Mouse (Mus musculus): ENCODE results near the gene Spon1. TPM values are rescaled to one million over a fixed set of nuclear protein-coding genes. Genes with fewer than 3 reads are reported as not detected.

Spon1 gene
- polyA plus RNA-seq, 1 experiment from 2014 or later, result 47.0 TPM

GRCm38 (mm10) chr7:113797134-113797533 lies 31.3 kb downstream of the Spon1 start:
- Histone ChIP-seq H3K36me3 (ENCODE audit: control insufficient read depth, insufficient read depth, low read length) (no peaks in the 10 kb centered on the region), H3K4me1 (ENCODE audit: control insufficient read depth, insufficient read depth, low read length) (no peaks in the 10 kb centered on the region), H3K4me3 (ENCODE audit: low read depth, low read length) (no peak overlapping the region), H3K9me3 (replicated peaks; ENCODE audit: control insufficient read depth, low read length, poor library complexity, severe bottlenecking) (no peaks in the 10 kb centered on the region), H3K4me2 (ENCODE audit: low read length) (no peak overlapping the region), H3K27me3 (ENCODE audit: control insufficient read depth, insufficient read depth, low read depth, low read length) (no peaks in the 10 kb centered on the region), H3K27ac (ENCODE audit: low read length) (no peak overlapping the region), H3K9ac (ENCODE audit: low read depth, low read length) (no peak overlapping the region)
- no peak for ATAC-seq
- WGBS, result 90% methylated on average over 4 of the region's 4 CpGs

DNA sequence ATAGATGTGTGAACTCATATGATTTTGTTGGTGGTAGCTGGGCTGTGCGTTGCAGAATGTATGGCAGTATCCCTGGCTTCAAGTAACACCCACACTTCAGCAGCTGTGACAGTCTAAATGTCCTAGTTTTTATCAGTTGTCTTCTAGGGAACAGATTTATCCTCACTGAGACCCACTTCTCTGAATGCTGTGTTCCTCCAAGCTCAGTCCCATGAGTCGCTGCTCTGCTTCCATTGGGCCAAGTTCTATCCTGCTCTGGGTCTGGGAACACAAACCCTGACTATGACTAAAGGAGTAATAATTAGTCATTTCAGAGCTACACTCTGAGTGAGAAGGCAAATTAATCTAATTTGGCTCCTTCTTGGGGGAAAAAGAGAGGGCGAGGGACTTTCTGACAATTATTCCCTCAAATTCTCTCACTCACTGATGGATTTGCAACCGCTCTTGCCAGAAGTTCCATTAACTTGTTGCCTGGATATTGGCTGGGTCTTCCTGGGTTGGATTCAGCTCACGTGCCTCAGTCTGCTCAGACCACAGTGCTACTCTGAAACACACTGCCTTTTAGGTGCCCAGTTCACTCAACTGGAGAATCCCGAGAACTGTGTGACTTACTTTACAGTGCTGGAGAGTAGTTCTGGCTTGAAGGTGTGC lies 32.9 kb downstream of the Spon1 start:
- Histone ChIP-seq H3K9ac (ENCODE audit: low read depth, low read length) (no peak overlapping the region), H3K4me2 (ENCODE audit: low read length) (no peak overlapping the region), H3K27ac (ENCODE audit: low read length) (no peak overlapping the region), H3K4me1 (ENCODE audit: control insufficient read depth, insufficient read depth, low read length) (no peaks in the 10 kb centered on the region), H3K9me3 (replicated peaks; ENCODE audit: control insufficient read depth, low read length, poor library complexity, severe bottlenecking) (no peaks in the 10 kb centered on the region), H3K27me3 (ENCODE audit: control insufficient read depth, insufficient read depth, low read depth, low read length) (no peaks in the 10 kb centered on the region), H3K4me3 (ENCODE audit: low read depth, low read length) (no peak overlapping the region), H3K36me3 (ENCODE audit: control insufficient read depth, insufficient read depth, low read length) (no peaks in the 10 kb centered on the region)
- no peak for ATAC-seq
- 89% methylated on average over 6 of the region's 6 CpGs for WGBS

DNA sequence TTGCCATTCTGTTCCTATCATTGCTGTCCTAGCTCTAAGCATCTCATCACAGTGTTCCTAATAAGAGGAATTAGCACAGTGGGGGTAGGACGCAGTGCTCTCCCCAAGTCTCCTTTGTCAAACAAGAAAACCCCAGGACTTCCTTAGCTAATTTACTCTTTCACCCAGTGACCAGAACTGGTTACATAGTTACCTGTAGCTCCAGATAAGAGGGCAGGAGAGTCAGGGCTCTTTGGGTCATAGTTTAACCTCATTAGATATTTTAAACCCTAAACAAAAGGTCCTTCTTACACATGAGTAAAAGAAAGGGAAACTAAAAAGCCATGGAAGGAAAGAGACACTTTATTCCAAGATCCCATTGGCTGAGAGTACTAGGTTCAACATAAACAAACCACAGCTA lies 44.0 kb downstream of the Spon1 start:
- Histone ChIP-seq H3K9me3 (replicated peaks; ENCODE audit: control insufficient read depth, low read length, poor library complexity, severe bottlenecking) (no peaks in the 10 kb centered on the region), H3K4me1 (ENCODE audit: control insufficient read depth, insufficient read depth, low read length) (no peaks in the 10 kb centered on the region), H3K36me3 (ENCODE audit: control insufficient read depth, insufficient read depth, low read length) (no peaks in the 10 kb centered on the region), H3K9ac (ENCODE audit: low read depth, low read length) (no peak overlapping the region), H3K4me3 (ENCODE audit: low read depth, low read length) (no peak overlapping the region), H3K4me2 (ENCODE audit: low read length) (no peak overlapping the region), H3K27ac (ENCODE audit: low read length) (no peak overlapping the region), H3K27me3 (ENCODE audit: control insufficient read depth, insufficient read depth, low read depth, low read length) (no peaks in the 10 kb centered on the region)
- no peak for ATAC-seq
- WGBS, result 79% methylated on average over 1 of the region's 1 CpGs

GRCm38 (mm10) chr7:113811376-113812158 lies 45.8 kb downstream of the Spon1 start:
- Histone ChIP-seq H3K4me2 (ENCODE audit: low read length) (no peak overlapping the region), H3K36me3 (ENCODE audit: control insufficient read depth, insufficient read depth, low read length) (no peaks in the 10 kb centered on the region), H3K27ac (ENCODE audit: low read length) (no peak overlapping the region), H3K4me1 (ENCODE audit: control insufficient read depth, insufficient read depth, low read length) (no peaks in the 10 kb centered on the region), H3K4me3 (ENCODE audit: low read depth, low read length) (no peak overlapping the region), H3K9ac (ENCODE audit: low read depth, low read length) (no peak overlapping the region), H3K9me3 (replicated peaks; ENCODE audit: control insufficient read depth, low read length, poor library complexity, severe bottlenecking) (no peaks in the 10 kb centered on the region), H3K27me3 (ENCODE audit: control insufficient read depth, insufficient read depth, low read depth, low read length) (no peaks in the 10 kb centered on the region)
- WGBS, result 89% methylated on average over 10 of the region's 10 CpGs
- ATAC-seq, result no peak

DNA sequence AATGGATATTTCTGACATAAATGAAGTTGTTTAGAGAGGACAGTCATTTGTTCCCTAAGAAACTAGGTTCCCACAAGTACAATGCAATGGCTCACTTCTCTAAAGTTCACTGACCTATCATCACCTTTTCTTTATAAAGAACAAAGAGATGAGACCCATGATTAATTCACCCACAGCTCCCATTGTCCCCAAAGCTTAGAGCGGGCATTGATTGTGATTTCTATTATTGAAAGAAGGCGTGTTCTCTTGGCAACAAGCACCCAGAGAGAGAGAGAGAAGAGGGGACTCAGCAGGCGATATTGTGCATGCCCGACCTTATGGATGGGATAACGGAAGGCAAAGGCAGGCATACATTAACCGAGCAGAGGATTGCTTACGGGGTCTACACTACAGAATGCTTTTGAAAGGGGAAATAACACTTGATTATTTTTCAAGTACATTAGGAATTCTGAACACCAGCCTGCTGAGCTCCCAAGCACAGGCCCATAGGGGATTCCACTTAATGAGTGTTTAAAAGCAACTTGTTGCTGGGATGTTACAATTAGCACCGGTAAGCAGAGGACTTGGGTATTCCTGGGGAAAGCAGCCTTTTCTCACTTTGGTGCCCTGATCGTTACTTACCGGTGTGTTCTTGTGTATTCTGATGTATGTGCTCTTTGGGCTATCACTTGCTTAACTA lies 48.4 kb downstream of the Spon1 start:
- Histone ChIP-seq H3K4me1 (ENCODE audit: control insufficient read depth, insufficient read depth, low read length) (no peaks in the 10 kb centered on the region), H3K27me3 (ENCODE audit: control insufficient read depth, insufficient read depth, low read depth, low read length) (no peaks in the 10 kb centered on the region), H3K9me3 (replicated peaks; ENCODE audit: control insufficient read depth, low read length, poor library complexity, severe bottlenecking) (no peaks in the 10 kb centered on the region), H3K27ac (ENCODE audit: low read length) (no peak overlapping the region), H3K9ac (ENCODE audit: low read depth, low read length) (no peak overlapping the region), H3K4me2 (ENCODE audit: low read length) (no peak overlapping the region), H3K36me3 (ENCODE audit: control insufficient read depth, insufficient read depth, low read length) (no peaks in the 10 kb centered on the region), H3K4me3 (ENCODE audit: low read depth, low read length) (no peak overlapping the region)
- no peak for ATAC-seq
- 22% methylated on average over 10 of the region's 10 CpGs for WGBS

DNA sequence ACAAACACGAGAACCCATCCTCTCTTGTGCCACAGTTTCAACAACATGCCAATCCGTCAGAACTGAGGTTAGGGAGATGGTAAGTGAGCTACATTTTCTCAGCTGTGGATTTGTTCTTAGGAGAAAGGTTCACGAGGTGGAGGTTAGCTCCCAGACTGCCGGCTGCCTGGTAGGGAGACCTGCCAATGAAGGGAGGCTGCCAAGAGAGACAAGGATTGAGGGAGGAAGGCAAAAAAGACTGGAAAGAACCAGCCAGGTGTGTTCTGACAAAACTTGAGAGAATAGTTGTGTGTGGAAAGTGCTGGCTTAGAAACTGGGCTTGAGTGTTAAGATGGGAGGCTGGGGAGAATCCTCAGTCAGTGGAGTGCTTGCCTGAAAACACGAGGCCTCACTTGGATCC lies 49.9 kb downstream of the Spon1 start:
- no peak for ATAC-seq
- H3K36me3 ChIP-seq (ENCODE audit: control insufficient read depth, insufficient read depth, low read length), result no peaks in the 10 kb centered on the region
- WGBS, result 73% methylated on average over 5 of the region's 5 CpGs
- no peaks in the 10 kb centered on the region for H3K27me3 ChIP-seq (ENCODE audit: control insufficient read depth, insufficient read depth, low read depth, low read length)
- H3K9me3 ChIP-seq (replicated peaks; ENCODE audit: control insufficient read depth, low read length, poor library complexity, severe bottlenecking), result no peaks in the 10 kb centered on the region
- H3K4me1 ChIP-seq (ENCODE audit: control insufficient read depth, insufficient read depth, low read length), result 0 out of 2 replicates have a peak, but pooled peaks cover 3% of the 10 kb centered on the region
- no peak overlapping the region for H3K4me3 ChIP-seq (ENCODE audit: low read depth, low read length)
- no peak overlapping the region for H3K27ac ChIP-seq (ENCODE audit: low read length)
- no peak overlapping the region for H3K4me2 ChIP-seq (ENCODE audit: low read length)
- H3K9ac ChIP-seq (ENCODE audit: low read depth, low read length), result no peak overlapping the region

GRCm38 (mm10) chr7:113816827-113817334 lies 51.1 kb downstream of the Spon1 start:
- Histone ChIP-seq H3K4me2 (ENCODE audit: low read length) (no peak overlapping the region), H3K4me3 (ENCODE audit: low read depth, low read length) (no peak overlapping the region), H3K9ac (ENCODE audit: low read depth, low read length) (no peak overlapping the region), H3K9me3 (replicated peaks; ENCODE audit: control insufficient read depth, low read length, poor library complexity, severe bottlenecking) (no peaks in the 10 kb centered on the region), H3K36me3 (ENCODE audit: control insufficient read depth, insufficient read depth, low read length) (no peaks in the 10 kb centered on the region), H3K4me1 (ENCODE audit: control insufficient read depth, insufficient read depth, low read length) (0 out of 2 replicates have a peak, but pooled peaks cover 3% of the 10 kb centered on the region), H3K27me3 (ENCODE audit: control insufficient read depth, insufficient read depth, low read depth, low read length) (no peaks in the 10 kb centered on the region), H3K27ac (ENCODE audit: low read length) (no peak overlapping the region)
- WGBS, result 53% methylated on average over 7 of the region's 7 CpGs
- no peak for ATAC-seq

- Histone ChIP-seq H3K27me3 (ENCODE audit: control insufficient read depth, insufficient read depth, low read depth, low read length) (no peaks in the 10 kb centered on the region), H3K4me1 (ENCODE audit: control insufficient read depth, insufficient read depth, low read length) (0 out of 2 replicates have a peak, but pooled peaks cover 3% of the 10 kb centered on the region), H3K27ac (ENCODE audit: low read length) (no peak overlapping the region), H3K36me3 (ENCODE audit: control insufficient read depth, insufficient read depth, low read length) (no peaks in the 10 kb centered on the region), H3K9me3 (replicated peaks; ENCODE audit: control insufficient read depth, low read length, poor library complexity, severe bottlenecking) (no peaks in the 10 kb centered on the region), H3K4me2 (ENCODE audit: low read length) (no peak overlapping the region), H3K9ac (ENCODE audit: low read depth, low read length) (no peak overlapping the region), H3K4me3 (ENCODE audit: low read depth, low read length) (no peak overlapping the region)
- 50% methylated on average over 6 of the region's 6 CpGs for WGBS
- no peak for ATAC-seq
Measured at GRCm38 (mm10) chr7:113818116-113818515, 52.3 kb downstream of the Spon1 start.

- no peaks in the 10 kb centered on the region for H3K27me3 ChIP-seq (ENCODE audit: control insufficient read depth, insufficient read depth, low read depth, low read length)
- no peak overlapping the region for H3K4me2 ChIP-seq (ENCODE audit: low read length)
- H3K9me3 ChIP-seq (replicated peaks; ENCODE audit: control insufficient read depth, low read length, poor library complexity, severe bottlenecking), result no peaks in the 10 kb centered on the region
- H3K4me3 ChIP-seq (ENCODE audit: low read depth, low read length), result no peak overlapping the region
- 78% methylated on average over 2 of the region's 2 CpGs for WGBS
- ATAC-seq, result no peak
- no peaks in the 10 kb centered on the region for H3K36me3 ChIP-seq (ENCODE audit: control insufficient read depth, insufficient read depth, low read length)
- H3K9ac ChIP-seq (ENCODE audit: low read depth, low read length), result no peak overlapping the region
- H3K4me1 ChIP-seq (ENCODE audit: control insufficient read depth, insufficient read depth, low read length), result 0 out of 2 replicates have a peak, but pooled peaks cover 3% of the 10 kb centered on the region
- H3K27ac ChIP-seq (ENCODE audit: low read length), result no peak overlapping the region
Measured at GRCm38 (mm10) chr7:113820213-113820612, 54.4 kb downstream of the Spon1 start.
